Mouse (Mus musculus): ENCODE measurements around the gene Ttc9. TPM values are rescaled to one million over a fixed set of nuclear protein-coding genes. Genes with fewer than 3 reads are reported as not detected.

Gene Ttc9
- polyA plus RNA-seq (2015; fragmentation: Nextera tagmentation; extraction: Ambion mirVana): 2.2 and 5.2 TPM in 2 replicates

DNA sequence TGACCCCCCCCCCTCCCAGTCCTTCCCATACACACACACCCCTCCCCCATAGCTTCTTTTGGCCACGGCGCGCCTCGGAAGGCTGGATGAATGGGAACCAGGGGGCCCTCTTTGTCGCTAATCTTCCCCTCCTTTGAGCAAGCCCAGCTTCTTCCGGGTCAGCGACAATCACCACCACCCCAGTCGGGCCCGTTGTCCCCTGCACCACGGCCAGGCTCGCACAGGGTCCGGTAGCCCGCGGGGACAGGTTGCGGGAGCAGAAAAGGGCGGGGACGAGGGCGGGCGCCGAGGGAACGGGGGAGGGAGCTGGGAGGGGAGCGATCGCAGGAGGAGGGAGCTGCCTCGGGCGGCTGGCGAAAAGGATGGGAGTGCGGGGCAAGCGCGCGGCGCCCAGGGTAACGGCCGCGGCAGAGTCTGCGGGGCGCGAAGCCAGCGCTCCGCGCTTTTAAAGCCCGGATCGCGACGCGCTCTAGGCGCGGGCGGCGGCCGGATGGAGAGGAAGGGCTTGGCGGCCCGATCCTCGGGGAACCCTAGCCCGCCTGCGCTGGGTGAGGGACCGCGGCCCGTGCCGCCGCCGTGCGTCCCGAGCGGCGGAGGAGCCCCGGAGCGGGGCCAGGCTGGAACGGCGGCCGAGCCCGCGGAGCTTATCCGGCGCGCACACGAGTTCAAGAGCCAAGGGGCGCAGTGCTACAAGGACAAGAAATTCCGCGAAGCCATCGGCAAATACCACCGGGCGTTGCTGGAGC is at the start of gene Ttc9:
Gene Ttc9, plus strand, starts transcription at position 335 of the 746 bp plus-strand sequence.

DNA sequence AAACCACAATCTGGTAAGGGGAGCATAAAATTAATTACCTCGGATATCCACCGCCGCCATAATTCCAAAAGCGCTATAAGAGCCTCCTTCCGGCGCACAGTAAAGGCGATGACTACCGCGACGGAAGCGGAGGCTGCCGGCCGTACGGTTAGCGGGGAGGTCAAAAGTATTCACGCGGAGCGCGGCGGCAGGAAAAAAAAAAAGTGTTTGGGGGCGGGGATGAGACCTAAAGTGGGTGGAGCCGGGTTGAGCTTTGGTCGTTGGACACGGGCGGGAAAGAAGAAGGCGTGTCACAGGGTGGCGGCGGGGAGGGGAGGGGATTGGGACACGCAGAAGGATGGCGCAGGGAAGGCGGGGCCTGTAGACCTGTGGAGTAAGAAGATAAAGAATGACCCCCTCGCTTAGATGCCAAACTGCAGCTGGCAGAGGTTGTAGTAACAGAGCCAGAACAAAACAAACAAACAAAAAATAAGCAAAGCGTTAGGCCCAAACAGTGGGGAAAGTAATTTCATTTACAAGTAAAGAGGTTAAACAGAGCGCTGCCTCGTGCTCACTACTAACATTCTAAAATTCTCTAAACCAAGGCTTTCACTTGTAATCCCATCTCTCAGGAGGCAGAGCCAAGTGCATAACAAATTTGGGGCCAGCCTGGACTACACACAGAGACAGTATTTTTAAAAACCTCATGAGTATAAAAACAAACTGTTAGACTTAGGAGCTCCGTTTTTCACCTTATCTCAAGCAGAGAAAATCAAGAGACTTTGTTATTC is 36.0 kb upstream of the Ttc9 start, which contains the start of gene Med6:
Gene Med6, minus strand, starts transcription at position 107 of the 770 bp plus-strand sequence.

Other genes starting within 250 kb of the Ttc9 start
- 0.37 and 0.49 TPM in 2 replicates for gene Adam4, start 209.3 kb upstream of the Ttc9 start, polyA plus RNA-seq (2015; fragmentation: Nextera tagmentation; extraction: Ambion mirVana)
- 338 and 533 TPM in 2 replicates for gene Cox16, start 146.1 kb upstream of the Ttc9 start, polyA plus RNA-seq (2015; fragmentation: Nextera tagmentation; extraction: Ambion mirVana)
- 32.5 and 37.2 TPM in 2 replicates for gene Gm20498, start 98.3 kb upstream of the Ttc9 start, polyA plus RNA-seq (2015; fragmentation: Nextera tagmentation; extraction: Ambion mirVana)
- gene Synj2bp, start 98.3 kb upstream of the Ttc9 start, polyA plus RNA-seq (2015; fragmentation: Nextera tagmentation; extraction: Ambion mirVana): 20.6 and 25.2 TPM in 2 replicates
- gene Adam21, start 62.8 kb upstream of the Ttc9 start, polyA plus RNA-seq (2015; fragmentation: Nextera tagmentation; extraction: Ambion mirVana): 0.12 and 0.58 TPM in 2 replicates
- gene Med6, start 36.2 kb upstream of the Ttc9 start, polyA plus RNA-seq (2015; fragmentation: Nextera tagmentation; extraction: Ambion mirVana): 69.3 and 96.5 TPM in 2 replicates
- 0.76 and 1.7 TPM in 2 replicates for gene Map3k9, start 149.9 kb downstream of the Ttc9 start, polyA plus RNA-seq (2015; fragmentation: Nextera tagmentation; extraction: Ambion mirVana)
- 5.1 and 7.5 TPM in 2 replicates for gene Pcnx, start 228.8 kb downstream of the Ttc9 start, polyA plus RNA-seq (2015; fragmentation: Nextera tagmentation; extraction: Ambion mirVana)

Data from adrenal gland, postnatal 0 days (tissue).